Mouse (Mus musculus) liver, postnatal 0 days (tissue): ENCODE measurements around the gene Lrrc1.

ENCODE experiments used
- CTCF ChIP-seq: sonication (generic); IDR thresholded peaks from 2 replicates; pipeline ENCODE4 v1.5.1; 2016; ENCODE audit warnings: antibody characterized with exemption, low read depth
- EP300 ChIP-seq: IDR thresholded peaks from 2 replicates; pipeline ENCODE4 v1.6.1; 2016; ENCODE audit warnings: antibody characterized with exemption, low read depth, mild to moderate bottlenecking

DNA sequence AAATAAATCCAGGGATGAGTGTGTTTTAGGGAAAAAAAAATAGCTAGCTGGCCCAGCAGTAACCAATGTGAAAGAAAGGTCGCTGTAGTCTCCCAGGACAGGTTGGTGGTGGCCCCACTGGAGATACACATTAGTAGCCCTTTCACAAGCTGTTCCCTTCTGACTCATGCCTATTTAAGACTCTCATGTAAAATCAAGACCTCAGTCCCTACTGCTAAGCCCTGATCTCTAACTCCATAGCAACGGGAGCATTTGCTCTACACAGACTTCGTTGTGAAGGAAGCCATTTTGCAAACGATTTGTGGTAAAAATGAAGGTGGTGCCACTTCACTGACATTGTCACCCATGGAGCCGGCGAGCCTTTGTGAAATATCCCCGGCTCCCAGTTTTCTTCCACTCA lies 134.1 kb downstream of the Lrrc1 start:
- TF ChIP-seq CTCF, result no peak
- no peak for TF ChIP-seq EP300
